Mouse (Mus musculus): ENCODE results near the gene Zfp85. TPM values are rescaled to one million over a fixed set of nuclear protein-coding genes. Genes with fewer than 3 reads are reported as not detected.

Zfp85 gene
- total and polyA plus RNA-seq, 3 experiments: 2.7 to 6.4 (median 3.0) TPM

- DNase-seq (ENCODE audit: extremely low read depth): no peak
- H3K9me3 ChIP-seq (replicated peaks; ENCODE audit: low read length): no peaks in the 10 kb centered on the region
- H3K4me3 ChIP-seq (replicated peaks in 1 of 3; ENCODE audit: low read depth in 2 of 3, low read length in 2 of 3, poor library complexity in 1 of 3): no peak overlapping the region
- H3K79me2 ChIP-seq (replicated peaks; ENCODE audit: control insufficient read depth, extremely low read depth, insufficient read depth, poor library complexity, severe bottlenecking): no peaks in the 10 kb centered on the region
- H3K36me3 ChIP-seq (replicated peaks in 1 of 2; ENCODE audit: control insufficient read depth in 1 of 2, insufficient read depth in 1 of 2, low read length in 1 of 2): no peaks in the 10 kb centered on the region
- no peak overlapping the region for H3K9ac ChIP-seq (ENCODE audit: insufficient read depth, low read depth)
- H3K27ac ChIP-seq (ENCODE audit: insufficient read depth, low read depth): no peak overlapping the region
- in situ Hi-C loops (cut with MboI; ENCODE audit: low pct_ligation_motif_present, low pct_unique_long_range_greater_than_20kb, low sequenced_read_pairs): no loop called here
- H3K4me2 ChIP-seq (ENCODE audit: insufficient read depth, low read depth, poor library complexity, severe bottlenecking): no peak overlapping the region
- dilution Hi-C loops (cut with MboI; ENCODE audit: extremely low pct_ligation_motif_present, extremely low pct_unique_long_range_greater_than_20kb, low sequenced_read_pairs): no loop called here
- peaks cover 0 to 4% of the 10 kb centered on the region in 2 experiments; a peak in 1 of 4 replicates for H3K4me1 ChIP-seq (ENCODE audit: control insufficient read depth in 1 of 2, insufficient read depth in 2 of 2)
- no peak for TF ChIP-seq E2F4 (IDR thresholded peaks at IDR 0.05; ENCODE audit: insufficient replicate concordance, low read depth, low read length)
- TF ChIP-seq CHD1 (IDR thresholded peaks at IDR 0.05; ENCODE audit: low read depth, low read length): no peak
- no peak for TF ChIP-seq NRF1 (IDR thresholded peaks at IDR 0.05; ENCODE audit: low read depth, low read length)
- TF ChIP-seq SIN3A (IDR thresholded peaks at IDR 0.05; ENCODE audit: low read length): no peak
- TF ChIP-seq EP300 (IDR thresholded peaks at IDR 0.05; ENCODE audit: low read length): no peak
- no peak for TF ChIP-seq ZNF384 (IDR thresholded peaks at IDR 0.05; ENCODE audit: low read depth, low read length)
- no peak for TF ChIP-seq TCF12 (IDR thresholded peaks at IDR 0.05; ENCODE audit: low read depth, low read length)
- no peak for TF ChIP-seq POLR2A (IDR thresholded peaks at IDR 0.05; ENCODE audit: low read depth, low read length)
- no peak for TF ChIP-seq CHD2 (IDR thresholded peaks at IDR 0.05; ENCODE audit: low read length)
- no peak for TF ChIP-seq KAT2A (IDR thresholded peaks at IDR 0.05; ENCODE audit: insufficient replicate concordance, low read length)
- TF ChIP-seq USF1 (IDR thresholded peaks at IDR 0.05; ENCODE audit: low read depth, low read length): no peak
- no peak for TF ChIP-seq CTCF (conservative IDR thresholded peaks at IDR 0.05 in 1 of 2, IDR thresholded peaks at IDR 0.05 in 1 of 2; ENCODE audit: low read depth in 2 of 2, low read length in 2 of 2)
- no peak for TF ChIP-seq SMC3 (IDR thresholded peaks at IDR 0.05; ENCODE audit: low read depth, low read length)
- no peak for TF ChIP-seq BHLHE40 (IDR thresholded peaks at IDR 0.05; ENCODE audit: low read depth, low read length)
- peaks cover 7% of the 10 kb centered on the region for H3K27me3 ChIP-seq (replicated peaks)
Observed at GRCm38 (mm10) chr13:67759966-67760365, 4.9 kb upstream of the Zfp85 start.

GRCm38 (mm10) chr13:67755761-67756160, 733 bp upstream of the Zfp85 start:
- Histone ChIP-seq H3K9me3 (replicated peaks; ENCODE audit: low read length) (no peaks in the 10 kb centered on the region), H3K4me2 (ENCODE audit: insufficient read depth, low read depth, poor library complexity, severe bottlenecking) (peak overlapping the region; percentile 42), H3K27ac (ENCODE audit: insufficient read depth, low read depth) (no peak overlapping the region), H3K79me2 (replicated peaks; ENCODE audit: control insufficient read depth, extremely low read depth, insufficient read depth, poor library complexity, severe bottlenecking) (no peaks in the 10 kb centered on the region; the same call in 1 of the 2 replicates), H3K27me3 (replicated peaks) (no peaks in the 10 kb centered on the region), H3K36me3 (replicated peaks in 1 of 2; ENCODE audit: control insufficient read depth in 1 of 2, insufficient read depth in 1 of 2, low read length in 1 of 2) (peaks cover 3 to 4% of the 10 kb centered on the region in 2 experiments), H3K9ac (ENCODE audit: insufficient read depth, low read depth) (no peak overlapping the region), H3K4me1 (ENCODE audit: control insufficient read depth in 1 of 2, insufficient read depth in 2 of 2) (peaks cover 0 to 8% of the 10 kb centered on the region in 2 experiments; a peak in 2 of 4 replicates), H3K4me3 (replicated peaks in 1 of 3; ENCODE audit: low read depth in 2 of 3, low read length in 2 of 3, poor library complexity in 1 of 3) (peak overlapping the region in 1 of 3 experiments; percentile 67)
- TF ChIP-seq RAD21 (IDR thresholded peaks at IDR 0.05; ENCODE audit: low read depth, low read length): no peak
- TF ChIP-seq POLR2AphosphoS2 (IDR thresholded peaks at IDR 0.05; ENCODE audit: low read depth, low read length): no peak
- TF ChIP-seq KAT2A (IDR thresholded peaks at IDR 0.05; ENCODE audit: insufficient replicate concordance, low read length): no peak
- no peak for TF ChIP-seq MEF2A (IDR thresholded peaks at IDR 0.05; ENCODE audit: borderline replicate concordance, low read depth, low read length)
- TF ChIP-seq ZMIZ1 (IDR thresholded peaks at IDR 0.05; ENCODE audit: low read depth, low read length): no peak
- TF ChIP-seq EP300 (IDR thresholded peaks at IDR 0.05; ENCODE audit: low read length): no peak
- no peak for TF ChIP-seq GABPA (IDR thresholded peaks at IDR 0.05; ENCODE audit: insufficient replicate concordance, low read depth, low read length)
- no peak for TF ChIP-seq HCFC1 (IDR thresholded peaks at IDR 0.05; ENCODE audit: low read depth, low read length)
- TF ChIP-seq NRF1 (IDR thresholded peaks at IDR 0.05; ENCODE audit: low read depth, low read length): no peak
- TF ChIP-seq JUND (conservative IDR thresholded peaks at IDR 0.05; ENCODE audit: low read depth, low read length): no peak
- no peak for TF ChIP-seq POLR2A (IDR thresholded peaks at IDR 0.05; ENCODE audit: low read depth, low read length)
- no peak for TF ChIP-seq MYC (IDR thresholded peaks at IDR 0.05; ENCODE audit: low read depth, low read length)
- TF ChIP-seq RCOR1 (conservative IDR thresholded peaks at IDR 0.05; ENCODE audit: low read depth, low read length): no peak
- no peak for TF ChIP-seq MXI1 (IDR thresholded peaks at IDR 0.05; ENCODE audit: low read depth, low read length)
- TF ChIP-seq CHD2 (IDR thresholded peaks at IDR 0.05; ENCODE audit: low read length): no peak
- TF ChIP-seq MAX (IDR thresholded peaks at IDR 0.05; ENCODE audit: low read length): no peak
- TF ChIP-seq ELF1 (IDR thresholded peaks at IDR 0.05; ENCODE audit: low read depth, low read length): no peak
- TF ChIP-seq ZC3H11A (IDR thresholded peaks at IDR 0.05; ENCODE audit: low read depth, low read length): no peak
- no peak for TF ChIP-seq JUN (IDR thresholded peaks at IDR 0.05; ENCODE audit: insufficient read depth, low read depth, low read length)
- no peak for DNase-seq (ENCODE audit: extremely low read depth)
- dilution Hi-C loops (cut with MboI; ENCODE audit: extremely low pct_ligation_motif_present, extremely low pct_unique_long_range_greater_than_20kb, low sequenced_read_pairs) (no loop called here), in situ Hi-C loops (cut with MboI; ENCODE audit: low pct_ligation_motif_present, low pct_unique_long_range_greater_than_20kb, low sequenced_read_pairs) (no loop called here)

Data from CH12.LX (cell line).